Mouse (Mus musculus): ENCODE measurements around the gene Tmc7.

The Tmc7 gene

DNA sequence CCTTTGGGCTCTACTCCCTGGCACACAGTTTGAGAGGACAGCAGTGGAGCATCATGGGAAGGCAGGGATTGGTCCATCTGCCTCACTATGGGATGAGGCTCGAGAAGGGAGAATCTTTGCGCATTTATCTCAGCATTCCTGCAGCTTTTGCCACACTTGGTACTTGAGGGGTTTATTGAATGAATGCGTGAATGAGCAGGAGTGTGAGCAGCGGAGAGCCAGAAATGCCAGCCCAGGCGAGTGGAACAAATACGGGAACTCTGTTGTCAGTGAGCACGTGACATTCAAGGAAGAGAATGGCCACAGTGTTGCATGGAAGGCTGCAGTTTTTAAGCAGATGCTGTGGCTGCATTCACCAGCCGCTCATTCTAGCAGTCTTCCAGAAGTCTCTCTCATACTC lies 82.2 kb downstream of the Tmc7 start:
- DNase-seq (ENCODE audit: low read depth, low spot score): no peak

- DNase-seq (ENCODE audit: low read depth, low spot score): peak; percentile 43
Measured at GRCm38 (mm10) chr7:118499784-118500435, 84.6 kb downstream of the Tmc7 start.

DNA sequence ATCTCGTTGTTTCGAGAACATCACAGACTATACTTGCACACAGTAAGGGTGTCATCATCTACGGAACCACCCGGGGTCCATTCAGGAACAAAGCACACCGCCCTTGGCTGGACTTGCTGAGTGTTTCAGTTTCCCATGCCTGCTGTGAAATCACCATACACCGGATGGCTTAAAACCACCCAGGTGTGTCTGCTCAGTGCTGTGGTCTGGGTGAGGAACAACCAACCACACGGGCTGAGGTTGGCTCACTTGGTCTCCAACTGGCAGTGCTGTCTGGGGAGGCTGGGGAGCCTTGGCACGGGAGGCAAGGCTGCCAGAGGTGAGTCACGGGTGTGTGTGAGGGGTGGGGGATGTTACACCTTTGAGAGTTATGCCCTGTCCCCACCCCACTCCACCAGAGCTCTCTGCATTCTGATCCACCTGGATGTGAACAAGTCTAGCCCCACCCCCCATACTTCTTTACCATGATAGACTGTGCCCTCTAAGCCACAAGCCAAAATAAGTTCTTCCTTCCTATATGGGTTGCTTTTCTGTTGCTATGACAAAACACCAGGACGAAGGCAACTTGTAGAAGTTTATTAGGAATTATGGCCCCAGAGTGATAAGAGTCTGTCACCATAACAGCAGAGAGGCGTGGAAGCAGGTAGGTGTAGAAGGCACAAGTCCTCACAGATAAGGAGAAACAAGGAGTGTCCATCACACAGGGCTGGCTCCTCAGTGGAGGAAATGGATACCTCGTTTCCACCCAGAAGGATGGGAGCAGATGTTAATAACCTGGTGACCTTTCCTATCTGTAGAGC lies 85.4 kb downstream of the Tmc7 start:
- no peak for DNase-seq (ENCODE audit: low read depth, low spot score)

- no peak for DNase-seq (ENCODE audit: low read depth, low spot score)
Measured at GRCm38 (mm10) chr7:118494892-118495579, 89.5 kb downstream of the Tmc7 start.

- no peak for DNase-seq (ENCODE audit: low read depth, low spot score)
Measured at GRCm38 (mm10) chr7:118493892-118494291, 90.6 kb downstream of the Tmc7 start.

DNA sequence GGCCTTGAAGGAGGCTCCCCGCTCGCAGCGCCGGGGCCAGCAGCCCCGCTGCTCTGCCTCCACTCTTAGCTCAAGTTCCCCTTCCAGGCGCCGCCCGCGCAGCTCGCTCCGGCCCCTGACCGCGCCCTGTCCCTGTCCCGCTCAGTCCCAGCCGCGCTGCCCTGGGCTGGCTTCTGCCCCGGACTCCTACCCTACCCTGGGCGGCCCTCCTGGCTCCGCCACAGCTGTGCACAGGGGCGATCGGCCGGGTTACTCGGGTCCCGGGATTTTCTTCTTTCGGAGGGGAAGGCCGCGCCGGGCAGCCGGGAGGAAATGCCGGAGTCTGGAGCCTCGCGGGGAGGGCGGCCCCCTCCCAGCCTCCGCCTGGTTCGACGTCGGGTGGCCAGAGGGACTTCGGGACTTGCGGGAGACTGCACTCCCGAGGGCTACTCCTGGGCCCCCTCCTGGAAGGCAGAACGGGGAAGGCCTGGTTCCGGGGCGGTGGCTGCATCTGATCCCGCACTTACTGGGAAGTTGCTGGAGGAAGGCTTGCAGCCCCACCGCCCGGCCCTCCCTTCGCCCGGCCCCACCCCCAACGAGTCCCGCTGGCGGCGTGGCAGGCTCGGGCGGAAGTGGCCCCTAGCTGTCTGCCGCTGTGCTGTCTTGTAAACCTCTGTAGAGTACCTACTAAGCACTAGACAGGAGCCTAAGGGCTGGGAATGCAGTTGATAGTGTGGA lies 92.9 kb downstream of the Tmc7 start, which contains the start of gene Itpripl2:
Gene Itpripl2, minus strand, starts transcription at position 545 of the 717 bp plus-strand sequence.
- DNase-seq (ENCODE audit: low read depth, low spot score): peak; percentile 87

DNA sequence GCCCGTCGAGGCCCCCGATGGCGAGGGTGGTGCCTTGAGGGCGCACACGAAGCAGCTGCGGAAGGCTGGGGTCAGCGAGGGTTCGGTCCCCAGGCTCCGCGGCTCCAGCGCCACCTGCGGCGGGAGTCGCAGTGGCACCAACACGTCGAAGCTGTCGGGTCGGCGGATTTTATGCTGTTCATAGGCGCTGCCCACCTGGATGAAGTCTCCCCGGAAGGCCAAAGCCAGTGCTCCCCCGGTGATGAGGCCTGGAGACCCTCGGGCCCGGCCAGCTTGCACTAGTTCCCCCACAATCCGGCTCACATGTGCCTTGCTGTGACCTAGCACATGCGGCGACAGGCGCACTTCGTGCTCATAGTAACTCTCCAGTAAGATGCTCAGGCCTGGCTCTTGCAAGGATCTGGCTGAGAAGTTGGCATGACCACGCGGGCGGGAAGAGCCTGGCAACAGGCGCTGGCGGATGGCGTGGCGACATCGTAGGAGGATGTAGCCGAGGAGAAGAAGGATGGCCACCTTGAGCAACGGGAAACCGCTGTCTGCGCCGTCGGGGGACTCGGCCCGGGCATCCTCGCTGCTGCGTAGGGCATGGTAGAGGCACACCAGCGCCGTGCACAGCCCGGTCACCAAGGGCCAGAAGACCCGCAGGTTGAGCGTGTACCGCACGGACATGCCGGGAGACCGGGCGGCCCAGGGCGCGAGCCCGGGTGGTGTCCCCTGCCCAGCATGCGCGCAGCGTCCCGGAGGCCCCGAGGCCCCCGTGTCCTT lies 93.7 kb downstream of the Tmc7 start:
- peak; percentile 75 for DNase-seq (ENCODE audit: low read depth, low spot score)

- peak; percentile 62 for DNase-seq (ENCODE audit: low read depth, low spot score)
Measured at GRCm38 (mm10) chr7:118489706-118490665, 94.5 kb downstream of the Tmc7 start.

- no peak for DNase-seq (ENCODE audit: low read depth, low spot score)
Measured at GRCm38 (mm10) chr7:118488060-118488664, 96.4 kb downstream of the Tmc7 start.

DNA sequence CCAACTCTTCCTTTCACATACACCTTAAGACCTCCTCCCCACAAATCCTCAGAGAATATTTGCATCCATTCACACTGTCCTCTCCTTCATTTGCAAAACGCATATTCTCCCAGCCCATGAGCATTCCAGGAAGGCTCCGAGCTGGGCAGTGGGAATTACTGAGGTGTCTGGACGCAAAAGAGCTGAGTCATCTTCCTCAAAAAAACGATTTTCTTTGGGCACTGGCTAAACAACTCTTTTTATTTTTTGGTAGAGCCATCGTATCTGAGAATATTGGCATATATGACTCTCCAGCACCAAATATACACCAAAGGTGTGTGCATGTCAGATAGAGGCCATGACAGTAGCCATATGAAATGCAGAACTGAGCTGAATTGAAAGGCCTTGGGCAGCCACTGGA lies 97.6 kb downstream of the Tmc7 start:
- no peak for DNase-seq (ENCODE audit: low read depth, low spot score)

All from ZHBTc4 (cell line).